Mouse (Mus musculus) forebrain, embryonic 14.5 days (tissue): ENCODE results near the gene Dnajb9. TPM values are rescaled to one million over a fixed set of nuclear protein-coding genes. Genes with fewer than 3 reads are reported as not detected.
"Not testable (repeated sequence)": the region's sequence is repeated elsewhere in the genome, so short reads cannot be mapped to it uniquely, and the experiment has no call there.

Source experiments
- ATAC-seq: fragments of 200-750 bp; cut with Nextera tagmentation; 2 replicates; pipeline ENCODE4 v1.8.0; 2017; ENCODE audit warnings: mild to moderate bottlenecking, moderate library complexity
- DNase-seq: peaks from one replicate; pipeline ENCODE4 v3.0.0-alpha.2; 2015; ENCODE audit warnings: low spot score
- H3K27ac ChIP-seq: fragments of 300-500 bp; sonication (generic); 2 replicates; pipeline ENCODE4 v1.5.1; 2014; ENCODE audit warnings: low read depth, mild to moderate bottlenecking, control low read depth, low read length, moderate library complexity
- H3K27me3 ChIP-seq: fragments of 300-500 bp; sonication (generic); replicated peaks from 2 replicates; pipeline ENCODE4 v1.6.1; 2014; ENCODE audit warnings: low read length, control low read depth, mixed read lengths; ENCODE audit not compliant: control insufficient read depth, insufficient read depth
- H3K36me3 ChIP-seq: fragments of 300-500 bp; sonication (generic); 2 replicates; pipeline ENCODE4 v1.6.1; 2014; ENCODE audit warnings: low read length, control low read depth; ENCODE audit not compliant: control insufficient read depth, insufficient read depth
- H3K4me1 ChIP-seq: fragments of 300-500 bp; sonication (generic); 2 replicates; pipeline ENCODE4 v1.6.1; 2014; ENCODE audit warnings: antibody characterized with exemption, low read length, control low read depth; ENCODE audit not compliant: control insufficient read depth, insufficient read depth
- H3K4me2 ChIP-seq: fragments of 300-500 bp; sonication (generic); 2 replicates; pipeline ENCODE4 v1.6.1; 2014; ENCODE audit warnings: mild to moderate bottlenecking, control low read depth, low read length
- H3K4me3 ChIP-seq: fragments of 300-500 bp; sonication (generic); 2 replicates; pipeline ENCODE4 v1.5.1; 2014; ENCODE audit warnings: low read depth, low read length, control low read depth
- H3K9ac ChIP-seq: fragments of 300-500 bp; sonication (generic); 2 replicates; pipeline ENCODE4 v1.6.1; 2014; ENCODE audit warnings: mild to moderate bottlenecking, low read length, control low read depth, moderate library complexity
- H3K9me3 ChIP-seq: fragments of 300-500 bp; sonication (generic); replicated peaks from 2 replicates; pipeline ENCODE4 v1.6.1; 2016; ENCODE audit warnings: low read length, control low read depth, mixed read lengths; ENCODE audit not compliant: control insufficient read depth
- WGBS: fragments of 180-500 bp; shearing (Covaris S2); extraction: QIAGEN DNeasy Blood & Tissue Kit; methylation state at CpG from one replicate; pipeline ENCODE4 v1.1.7; 2014; 5-methylcytosine and 5-hydroxymethylcytosine counted together
- polyA plus RNA-seq: library from polyadenylated mRNA; unstranded; fragments of >200 nt; fragmentation: Nextera tagmentation; extraction: Ambion mirVana; gene quantifications from 2 replicates; pipeline ENCODE4 v1.2.1, GENCODE M21; 2014

Gene Dnajb9
- polyA plus RNA-seq, 1 experiment from 2014 or later = 36.3 TPM

GRCm38 (mm10) chr12:44221070-44221469 is 10.9 kb upstream of the Dnajb9 start, which contains the start of gene Pnpla8:
Pnpla8 (plus strand) TSS chr12:44221370.
- Histone ChIP-seq H3K9ac (peak within 1 kb of the TSS; percentile 73), H3K4me2 (peak within 1 kb of the TSS; percentile 79), H3K4me3 (peak within 1 kb of the TSS; percentile 55)
- H3K9me3 ChIP-seq, DNase-seq, ATAC-seq, H3K4me1 ChIP-seq, H3K27ac ChIP-seq, H3K27me3 ChIP-seq, H3K36me3 ChIP-seq: not testable (repeated sequence)
- WGBS = 91% methylated on average over 2 of the region's 2 CpGs

- DNase-seq (no peak), ATAC-seq (no peak)
- H3K9me3 ChIP-seq = no peaks in the 10 kb centered on the region
- H3K4me3 ChIP-seq = no peak overlapping the region
- H3K4me1 ChIP-seq = peaks cover 17% of the 10 kb centered on the region
- H3K36me3 ChIP-seq = no peaks in the 10 kb centered on the region; the same call in 1 of the 2 replicates
- no peak overlapping the region for H3K9ac ChIP-seq
- no peaks in the 10 kb centered on the region for H3K27me3 ChIP-seq
- 92% methylated on average over 3 of the region's 3 CpGs for WGBS
- H3K4me2 ChIP-seq = no peak overlapping the region
- H3K27ac ChIP-seq = no peak overlapping the region
These were observed 1.4 kb upstream of the Dnajb9 start for GRCm38 (mm10) chr12:44211555-44211954.

GRCm38 (mm10) chr12:44209141-44209823 is 844 bp downstream of the Dnajb9 start:
- DNase-seq (peak; percentile 51), ATAC-seq (no peak)
- Histone ChIP-seq H3K36me3 (peaks cover 8% of the 10 kb centered on the region), H3K4me1 (peaks cover 17% of the 10 kb centered on the region), H3K4me3 (peak overlapping the region; percentile 96), H3K4me2 (peak overlapping the region; percentile 87), H3K9me3 (no peaks in the 10 kb centered on the region), H3K27ac (peak overlapping the region; percentile 85), H3K9ac (peak overlapping the region; percentile 93), H3K27me3 (no peaks in the 10 kb centered on the region)
- under 1% methylated on average over 37 of the region's 37 CpGs for WGBS

- H3K4me1 ChIP-seq = no peaks in the 10 kb centered on the region
- WGBS = 82% methylated on average over 4 of the region's 4 CpGs
- H3K27me3 ChIP-seq = no peaks in the 10 kb centered on the region
- no peak overlapping the region for H3K9ac ChIP-seq
- H3K4me3 ChIP-seq = no peak overlapping the region
- ATAC-seq = no peak
- no peak overlapping the region for H3K27ac ChIP-seq
- DNase-seq = no peak
- 0 out of 2 replicates have a peak, but pooled peaks cover 4% of the 10 kb centered on the region for H3K36me3 ChIP-seq
- no peaks in the 10 kb centered on the region for H3K9me3 ChIP-seq
- H3K4me2 ChIP-seq = no peak overlapping the region
These were observed 12.1 kb downstream of the Dnajb9 start for GRCm38 (mm10) chr12:44197873-44198525.

GRCm38 (mm10) chr12:44181081-44181982 is 28.8 kb downstream of the Dnajb9 start:
- Histone ChIP-seq H3K4me1 (peaks cover 8% of the 10 kb centered on the region; the same call in 1 of the 2 replicates), H3K4me2 (no peak overlapping the region), H3K9me3 (no peaks in the 10 kb centered on the region), H3K36me3 (no peaks in the 10 kb centered on the region), H3K27ac (no peak overlapping the region), H3K9ac (no peak overlapping the region), H3K4me3 (no peak overlapping the region), H3K27me3 (no peaks in the 10 kb centered on the region)
- DNase-seq = peak; percentile 90
- ATAC-seq = peak; percentile 94
- WGBS = 49% methylated on average over 9 of the region's 9 CpGs

- WGBS = 40% methylated on average over 2 of the region's 2 CpGs
- Histone ChIP-seq H3K9ac (0 out of 2 replicates have a peak overlapping the region, but pooled peaks have one; percentile 25), H3K36me3 (no peaks in the 10 kb centered on the region), H3K9me3 (no peaks in the 10 kb centered on the region), H3K27ac (0 out of 2 replicates have a peak overlapping the region, but pooled peaks have one; percentile 44), H3K27me3 (no peaks in the 10 kb centered on the region), H3K4me1 (peaks cover 11% of the 10 kb centered on the region; the same call in 1 of the 2 replicates), H3K4me2 (peak overlapping the region; percentile 16; the same call in 1 of the 2 replicates), H3K4me3 (no peak overlapping the region)
- ATAC-seq (peak; percentile 54; the same call in 1 of the 2 replicates), DNase-seq (peak; percentile 71)
These were observed 33.1 kb downstream of the Dnajb9 start for GRCm38 (mm10) chr12:44177038-44177355.

- Histone ChIP-seq H3K4me2 (peak overlapping the region; percentile 16), H3K4me3 (no peak overlapping the region), H3K9ac (0 out of 2 replicates have a peak overlapping the region, but pooled peaks have one; percentile 25), H3K4me1 (peaks cover 11% of the 10 kb centered on the region; the same call in 1 of the 2 replicates), H3K9me3 (no peaks in the 10 kb centered on the region), H3K27ac (peak overlapping the region; percentile 44; the same call in 1 of the 2 replicates), H3K36me3 (no peaks in the 10 kb centered on the region), H3K27me3 (no peaks in the 10 kb centered on the region)
- DNase-seq (peak; percentile 20), ATAC-seq (peak; percentile 24; the same call in 1 of the 2 replicates)
- WGBS = 39% methylated on average over 10 of the region's 10 CpGs
These were observed 33.6 kb downstream of the Dnajb9 start for GRCm38 (mm10) chr12:44176331-44177037.

- H3K4me2 ChIP-seq = no peak overlapping the region
- no peaks in the 10 kb centered on the region for H3K36me3 ChIP-seq
- ATAC-seq (peak; percentile 75), DNase-seq (peak; percentile 92)
- no peaks in the 10 kb centered on the region for H3K9me3 ChIP-seq
- no peaks in the 10 kb centered on the region for H3K4me1 ChIP-seq
- no peak overlapping the region for H3K4me3 ChIP-seq
- no peak overlapping the region for H3K9ac ChIP-seq
- H3K27ac ChIP-seq = no peak overlapping the region
- no peaks in the 10 kb centered on the region for H3K27me3 ChIP-seq
These were observed 43.2 kb downstream of the Dnajb9 start for GRCm38 (mm10) chr12:44166949-44167348.
